Mouse (Mus musculus): ENCODE results near the gene Fam170b.

The Fam170b gene

DNA sequence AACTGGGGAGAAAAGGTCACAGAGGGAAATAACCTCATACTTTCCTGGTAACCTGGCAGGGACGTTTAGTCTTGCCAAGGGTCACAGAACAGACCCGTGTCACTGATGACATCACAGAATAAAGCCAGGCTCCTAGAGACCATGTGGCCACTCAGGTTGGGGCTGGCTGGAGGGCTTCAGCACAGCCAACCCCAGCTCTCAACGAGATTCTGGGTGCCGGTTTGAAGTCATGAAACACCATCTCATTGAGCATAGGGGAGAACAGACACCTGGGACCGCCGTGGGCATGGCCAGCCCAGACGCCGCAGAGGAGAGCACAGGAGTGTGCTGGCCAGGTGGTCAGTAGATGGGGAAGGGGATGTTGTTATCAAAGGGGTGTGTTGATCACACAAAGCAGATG, at the start of gene Fam170b:
TSS of gene Fam170b (plus strand) at position 116 of the 400 bp plus-strand sequence.
- DNase-seq (ENCODE audit: low read depth, low spot score), result no peak

DNA sequence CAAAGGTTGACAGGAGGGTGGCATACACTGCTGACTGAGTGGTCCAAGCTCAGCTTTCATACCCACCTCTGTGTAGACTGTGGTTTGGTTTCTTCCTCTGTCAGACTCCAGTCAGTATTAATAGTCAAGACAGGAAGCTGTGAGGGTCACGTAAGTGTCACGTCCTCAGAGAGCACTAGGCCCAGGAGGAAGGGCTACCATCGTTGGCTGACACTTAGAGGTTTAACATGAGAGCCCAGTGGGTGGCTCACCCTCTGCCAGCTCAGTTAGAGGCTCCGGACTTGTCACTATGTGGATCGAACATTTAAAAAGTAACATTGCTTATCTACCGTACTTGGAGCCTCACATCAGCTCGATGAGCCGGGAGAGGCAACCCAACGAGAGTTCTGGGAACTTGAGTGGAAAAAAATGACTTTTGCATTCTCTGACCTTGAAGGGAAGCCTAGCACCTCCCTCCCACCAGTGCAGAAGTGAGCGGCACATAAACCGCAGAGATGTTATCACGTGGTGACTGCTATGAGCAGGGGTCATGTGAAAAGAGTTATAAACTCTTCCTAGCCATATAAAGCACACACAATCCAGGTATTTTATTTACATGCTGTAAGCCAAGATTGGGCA, 49.5 kb upstream of the Fam170b start:
- DNase-seq (ENCODE audit: low read depth, low spot score), result no peak

DNA sequence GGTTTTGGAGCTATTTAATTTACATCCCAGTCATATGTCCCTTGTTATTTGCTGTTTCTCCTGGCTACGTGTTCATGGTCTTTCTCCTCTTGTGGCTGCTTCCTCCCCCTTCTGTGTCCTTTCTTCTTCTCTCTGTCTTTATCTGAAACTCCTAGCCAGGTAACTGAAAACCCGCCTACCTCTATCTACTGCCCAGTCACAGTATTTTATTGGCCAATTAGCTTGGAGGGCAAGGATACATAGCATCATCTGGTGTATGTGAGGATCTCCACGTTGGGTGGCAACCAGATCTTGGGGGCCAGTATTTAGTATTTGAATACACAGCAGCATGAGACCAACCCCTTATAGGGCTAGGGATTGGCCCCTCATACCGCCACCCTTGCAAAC, 49.0 kb upstream of the Fam170b start:
- no peak for DNase-seq (ENCODE audit: low read depth, low spot score)

DNA sequence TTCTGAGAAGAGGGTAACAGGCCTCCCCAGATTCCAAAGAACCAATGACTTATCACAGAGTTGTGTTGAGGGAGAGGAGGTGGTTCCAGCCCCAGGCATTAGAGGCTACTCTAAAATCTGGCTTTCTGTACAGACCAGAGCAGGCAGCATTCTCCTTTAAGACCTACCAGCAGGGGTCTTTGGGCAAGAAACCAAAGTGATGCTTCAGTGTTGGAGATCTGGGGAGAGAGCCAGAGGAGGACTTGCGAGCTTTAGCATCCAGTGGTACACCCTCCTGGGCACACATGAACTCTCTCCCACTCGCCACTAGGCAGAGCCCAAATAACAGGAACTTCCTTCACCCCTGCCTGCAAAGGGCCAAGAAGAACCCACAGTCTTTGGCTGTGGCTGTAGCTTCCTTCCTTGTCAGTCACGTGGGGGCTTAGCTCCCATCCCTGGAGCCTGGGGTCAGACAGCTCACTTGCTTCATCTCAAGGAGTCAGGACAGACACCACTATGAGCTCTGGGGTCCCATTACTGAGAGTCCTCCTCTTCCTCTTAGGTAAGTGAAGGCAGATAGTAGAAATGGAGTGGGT, 48.1 kb upstream of the Fam170b start, which contains the start of gene Tmem273:
TSS of gene Tmem273 (plus strand) at position 408 of the 575 bp plus-strand sequence.
- peak; percentile 16 for DNase-seq (ENCODE audit: low read depth, low spot score)

DNA sequence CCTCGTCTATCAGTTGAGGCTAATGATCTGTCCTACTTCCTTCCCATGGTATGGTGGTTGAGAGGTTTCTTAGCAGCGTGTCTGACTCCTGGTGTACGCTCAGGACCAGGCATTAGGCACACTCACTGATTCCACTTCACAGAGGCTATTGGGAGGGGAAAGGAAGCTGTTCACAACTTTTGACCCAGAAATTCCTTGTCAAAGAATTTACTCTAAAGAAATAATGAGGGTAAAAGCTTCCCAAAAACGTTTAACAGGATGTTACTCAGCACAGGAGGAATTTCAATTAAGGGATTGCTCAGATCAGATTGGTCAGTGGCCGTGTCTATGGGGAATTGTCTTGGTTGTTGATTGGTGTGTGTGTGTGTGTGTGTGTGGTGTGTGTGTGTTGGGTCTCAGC, 46.1 kb upstream of the Fam170b start:
- no peak for DNase-seq (ENCODE audit: low read depth, low spot score)

DNA sequence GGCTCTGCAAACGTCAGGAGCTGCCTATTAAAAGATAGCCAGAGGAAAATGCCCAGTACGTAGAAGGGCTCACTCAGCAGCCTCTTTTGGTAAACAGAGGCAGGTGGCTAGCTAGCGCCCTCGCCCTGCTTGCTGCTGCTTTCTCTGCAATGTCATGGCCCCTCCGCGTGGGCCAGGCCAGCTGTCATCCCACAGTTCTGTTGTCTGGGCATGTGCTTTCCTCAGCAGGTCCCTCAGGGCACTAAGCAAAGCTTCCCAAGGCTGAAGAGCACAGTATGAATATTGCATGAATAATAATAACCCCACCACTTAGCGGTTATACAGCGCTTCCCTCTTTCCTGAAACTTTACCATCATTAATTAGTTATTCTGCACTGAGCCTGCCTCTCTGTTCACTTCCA, 37.4 kb upstream of the Fam170b start:
- DNase-seq (ENCODE audit: low read depth, low spot score), result no peak

DNA sequence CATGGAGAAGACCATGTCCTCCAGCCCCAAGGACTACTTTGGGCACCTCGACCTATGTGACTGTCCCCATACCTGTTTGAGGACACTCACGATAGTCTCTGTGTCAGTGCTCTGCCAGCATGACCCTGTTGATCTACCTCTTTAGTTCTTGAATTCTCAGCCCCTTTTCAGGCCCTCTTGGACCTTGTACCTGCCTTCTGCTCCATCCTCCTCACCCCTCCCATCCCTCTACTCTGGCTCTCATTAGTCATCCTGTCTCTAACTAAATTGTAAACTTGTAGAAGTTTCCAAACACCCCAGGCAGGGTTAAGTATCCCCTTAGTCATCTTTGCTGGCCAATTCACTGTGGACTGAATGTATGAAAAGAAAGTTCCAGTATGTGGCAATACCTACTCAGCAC, 36.0 kb upstream of the Fam170b start:
- no peak for DNase-seq (ENCODE audit: low read depth, low spot score)

DNA sequence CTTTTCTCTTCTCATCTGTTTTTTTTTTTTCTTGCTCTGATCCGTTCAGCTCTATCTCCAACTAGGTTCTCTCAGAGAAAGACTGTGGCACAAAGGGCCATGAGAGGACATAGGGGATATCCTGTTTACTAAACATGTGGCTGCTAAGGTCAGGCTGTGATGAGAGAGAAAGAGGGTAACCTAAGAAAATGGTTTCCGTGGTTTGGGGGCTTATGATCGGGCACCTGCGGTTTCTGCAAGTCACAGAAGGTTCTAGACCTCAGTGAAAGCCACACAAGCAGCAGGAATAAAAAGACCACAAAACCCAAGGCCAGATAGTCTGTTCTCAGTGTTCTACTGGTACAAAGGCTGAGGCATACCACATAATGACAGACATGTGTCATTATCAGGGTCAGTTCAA, 35.4 kb upstream of the Fam170b start:
- no peak for DNase-seq (ENCODE audit: low read depth, low spot score)

DNA sequence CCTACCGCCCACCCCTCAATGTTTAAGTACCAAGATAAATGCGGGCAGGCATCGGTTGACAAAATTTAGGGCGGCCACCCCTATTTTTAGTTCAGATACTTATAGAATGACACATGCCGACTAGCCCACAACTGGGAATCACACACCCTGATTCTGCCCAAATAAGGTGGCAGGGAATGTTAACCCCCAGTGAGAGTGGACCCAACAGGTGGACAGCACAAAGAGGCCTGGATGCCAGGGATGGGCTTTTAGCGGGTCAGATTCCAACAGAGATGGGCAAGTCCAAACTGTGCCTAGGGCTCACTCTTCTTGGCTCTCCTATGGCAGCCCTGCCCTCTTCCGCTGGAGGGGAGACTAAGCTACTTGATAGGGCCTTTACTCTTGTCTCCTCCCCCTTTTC, 33.7 kb upstream of the Fam170b start:
- DNase-seq (ENCODE audit: low read depth, low spot score), result no peak

DNA sequence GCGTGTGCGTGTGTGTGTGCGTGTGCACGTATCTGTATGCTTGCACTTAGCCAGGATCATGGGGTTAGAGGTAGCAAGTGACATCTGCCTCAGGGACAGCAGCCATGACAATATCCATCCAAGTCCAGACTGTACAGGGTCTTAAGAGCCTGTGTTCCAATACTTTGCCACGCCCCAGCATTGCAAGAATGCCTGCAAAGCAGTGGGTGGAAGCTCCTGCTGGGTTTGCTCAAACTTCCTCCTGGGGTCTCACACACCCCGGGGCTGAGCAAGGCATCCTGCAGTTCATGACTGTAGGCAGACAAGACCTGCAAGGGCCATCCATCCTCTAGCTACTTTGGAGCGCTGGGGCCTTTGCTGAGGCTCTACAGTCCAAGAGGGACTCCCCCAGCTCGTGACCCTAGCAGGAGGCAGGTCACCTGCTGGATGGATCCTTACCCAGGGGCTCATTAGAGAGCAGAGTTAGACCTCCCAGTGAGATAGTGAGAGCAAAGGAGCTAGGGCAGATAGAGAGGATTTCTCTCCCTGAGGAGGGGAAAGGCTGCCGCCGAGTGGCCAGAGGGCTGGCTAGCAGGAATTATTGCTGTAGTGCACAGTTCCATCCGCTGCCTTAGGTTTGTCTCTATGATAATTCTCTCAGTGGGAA, 32.6 kb upstream of the Fam170b start:
- no peak for DNase-seq (ENCODE audit: low read depth, low spot score)

DNA sequence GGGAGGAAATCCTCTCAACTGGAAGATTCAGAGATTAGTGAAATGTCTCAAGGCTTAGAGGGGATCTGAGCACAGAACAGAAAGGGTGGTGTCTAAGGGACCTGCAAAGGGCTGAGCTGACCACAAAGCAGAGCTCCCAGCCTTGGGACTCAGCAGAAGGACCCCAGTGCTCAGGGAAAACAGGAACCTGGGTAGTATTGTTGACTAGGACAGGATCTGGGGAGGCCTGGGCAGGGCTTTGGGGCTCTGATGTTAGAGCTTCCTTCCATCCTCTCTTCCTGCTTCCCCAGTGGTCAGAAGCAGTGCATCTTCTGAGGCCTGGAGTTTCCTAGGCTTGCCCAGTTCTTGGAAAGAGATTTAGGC, 32.1 kb upstream of the Fam170b start:
- DNase-seq (ENCODE audit: low read depth, low spot score), result no peak

DNA sequence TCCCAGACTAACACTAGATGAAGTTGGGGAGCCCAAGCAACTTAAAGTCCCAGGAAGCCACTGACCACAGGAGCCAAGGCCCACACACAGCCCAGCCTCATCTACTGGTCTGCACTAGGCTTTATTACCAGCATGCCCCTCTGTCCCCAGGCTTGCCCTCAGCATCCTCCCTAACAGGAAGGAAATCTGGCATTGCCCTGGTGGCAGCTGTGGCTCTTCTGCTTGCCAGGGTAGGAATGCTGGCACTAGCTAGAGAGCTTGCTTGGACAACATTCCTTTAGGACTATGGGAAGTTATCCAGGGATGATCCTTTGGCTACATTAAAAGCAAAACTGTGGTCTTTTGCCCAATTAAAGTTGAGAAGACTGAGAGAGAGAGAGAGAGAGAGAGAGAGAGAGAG, 23.7 kb upstream of the Fam170b start:
- DNase-seq (ENCODE audit: low read depth, low spot score), result no peak

DNA sequence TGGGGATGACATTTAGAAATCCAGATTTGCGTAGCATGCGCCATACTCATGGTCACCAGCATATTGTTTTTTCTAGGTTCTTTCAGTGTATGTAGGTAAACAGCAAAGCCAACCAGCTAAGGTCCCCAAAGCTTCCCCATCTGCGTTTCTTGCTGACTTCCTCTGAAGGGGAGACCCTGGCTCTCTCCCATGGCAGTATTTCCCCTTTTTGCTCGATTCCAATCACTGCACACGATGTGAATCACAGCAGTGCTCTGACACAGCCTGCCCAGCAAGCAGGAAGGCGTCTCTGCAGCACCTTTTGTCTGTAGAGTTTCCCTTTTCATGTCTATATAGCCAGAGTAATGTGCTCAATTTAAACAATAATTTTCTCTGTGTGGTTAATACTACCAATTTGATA, 21.3 kb upstream of the Fam170b start:
- peak; percentile 15 for DNase-seq (ENCODE audit: low read depth, low spot score)

DNA sequence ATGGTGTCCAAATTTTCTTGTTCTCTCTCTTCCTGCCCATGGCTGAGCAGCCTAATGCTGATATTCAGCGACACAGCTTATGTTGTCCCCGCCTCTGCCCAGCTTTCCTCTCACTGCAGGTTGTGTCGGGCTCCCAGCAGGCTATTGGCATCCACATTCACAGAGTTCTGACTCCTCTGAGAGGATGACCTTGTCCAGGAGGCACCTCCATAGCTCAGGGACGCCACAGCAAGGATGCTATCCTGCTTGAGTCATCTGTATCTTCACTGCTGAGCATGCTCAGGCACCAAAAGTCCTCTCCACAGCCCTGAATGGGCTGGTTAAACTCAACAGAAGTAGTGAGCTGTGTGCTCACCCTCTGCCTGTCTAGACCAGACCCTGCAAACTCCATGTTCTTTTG, 18.8 kb upstream of the Fam170b start:
- no peak for DNase-seq (ENCODE audit: low read depth, low spot score)

DNA sequence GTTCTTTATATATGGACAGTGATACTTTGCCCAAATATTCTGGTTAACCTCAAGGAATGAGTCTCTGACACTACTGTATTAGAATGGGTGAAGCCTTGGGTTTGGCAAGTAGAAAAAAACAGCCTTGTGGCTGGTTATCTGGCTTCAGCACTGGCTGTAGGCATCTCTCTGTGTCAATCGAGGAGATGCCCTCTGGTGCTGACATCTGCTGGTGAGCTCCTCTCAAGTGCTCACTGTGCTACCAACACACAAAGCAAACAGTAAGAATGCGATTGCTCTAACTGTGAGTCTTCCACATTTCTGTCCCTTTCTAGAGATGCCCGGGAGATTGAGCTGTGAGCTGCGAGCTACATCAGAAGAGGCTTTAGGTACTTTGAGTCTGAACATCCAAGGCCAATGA, 17.2 kb upstream of the Fam170b start:
- DNase-seq (ENCODE audit: low read depth, low spot score), result no peak

DNA sequence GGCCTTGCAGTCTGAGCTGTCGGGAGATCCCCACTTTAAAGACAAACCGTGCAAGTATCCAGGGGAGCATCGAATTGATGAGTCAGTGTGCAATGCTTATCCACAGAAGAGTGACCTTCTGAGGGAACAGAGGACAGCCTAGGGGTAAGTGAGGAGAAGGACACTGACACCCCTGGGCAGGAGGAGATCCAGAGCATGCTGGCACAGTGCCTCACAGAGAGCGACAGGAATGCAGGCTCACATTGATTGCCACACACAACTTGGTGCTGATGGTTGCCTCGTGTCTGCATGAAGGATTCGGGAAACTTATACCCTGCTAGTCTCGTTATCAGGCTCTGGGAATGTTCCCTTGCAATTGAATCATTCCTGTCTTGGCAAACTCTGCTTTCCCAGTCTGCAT, 16.5 kb upstream of the Fam170b start:
- DNase-seq (ENCODE audit: low read depth, low spot score), result no peak

DNA sequence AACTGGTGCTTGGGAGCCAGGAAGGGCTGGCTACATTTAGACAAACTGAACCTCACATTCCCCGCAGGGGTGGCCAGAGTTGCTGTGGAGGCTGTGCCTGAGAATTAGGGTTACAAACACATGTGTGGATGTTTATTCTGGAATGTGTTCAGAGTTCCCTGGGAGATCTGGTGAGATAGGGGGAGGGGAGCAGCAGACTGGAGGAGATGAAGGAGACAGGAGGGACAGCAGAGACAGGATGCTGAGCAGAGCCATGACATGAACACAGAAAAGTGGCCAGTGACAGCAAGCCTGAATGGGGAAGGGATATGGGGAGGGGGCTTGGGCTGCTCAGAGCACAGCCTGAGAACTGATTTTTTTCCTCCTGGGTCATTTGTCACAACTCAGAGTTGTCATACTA, 14.5 kb upstream of the Fam170b start:
- no peak for DNase-seq (ENCODE audit: low read depth, low spot score)

DNA sequence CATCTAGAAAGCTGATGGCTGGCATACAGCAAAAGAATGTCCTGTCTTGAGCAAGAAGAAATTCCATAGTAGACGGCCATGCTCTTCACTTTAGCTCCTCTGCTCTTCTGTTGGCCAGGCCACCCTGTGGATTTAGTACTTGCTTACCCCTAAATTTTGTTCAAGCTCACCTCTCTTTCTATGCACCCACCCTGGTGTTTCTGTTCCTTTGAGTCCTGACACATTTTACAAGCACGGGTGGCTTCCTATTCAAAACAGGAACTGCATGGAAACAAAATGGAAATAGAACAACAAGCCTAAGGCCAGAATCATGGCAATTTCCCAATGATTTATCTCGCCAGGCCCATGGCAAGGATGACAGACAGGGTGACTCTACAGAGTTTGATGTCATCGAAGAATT, 10.9 kb upstream of the Fam170b start:
- no peak for DNase-seq (ENCODE audit: low read depth, low spot score)

DNA sequence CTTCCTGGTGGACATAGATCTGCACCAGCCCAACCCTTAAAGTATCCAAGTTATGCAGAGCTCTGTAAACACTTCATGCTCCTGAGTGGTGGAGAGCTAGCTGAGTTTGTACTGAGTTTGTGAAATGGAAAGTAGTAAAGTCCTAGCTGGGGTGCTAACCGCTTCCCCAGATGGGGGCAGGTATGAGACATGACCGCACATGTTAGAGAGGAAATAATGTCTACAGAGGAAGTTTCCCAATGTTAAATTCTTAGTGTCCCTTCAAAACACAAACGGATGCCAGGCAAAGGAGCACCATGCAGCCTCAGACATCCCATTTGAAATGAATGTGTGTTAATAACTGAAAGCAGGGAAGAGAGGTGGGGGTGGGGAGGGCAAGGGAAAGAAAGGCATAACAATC, 9.9 kb upstream of the Fam170b start:
- DNase-seq (ENCODE audit: low read depth, low spot score), result no peak

DNA sequence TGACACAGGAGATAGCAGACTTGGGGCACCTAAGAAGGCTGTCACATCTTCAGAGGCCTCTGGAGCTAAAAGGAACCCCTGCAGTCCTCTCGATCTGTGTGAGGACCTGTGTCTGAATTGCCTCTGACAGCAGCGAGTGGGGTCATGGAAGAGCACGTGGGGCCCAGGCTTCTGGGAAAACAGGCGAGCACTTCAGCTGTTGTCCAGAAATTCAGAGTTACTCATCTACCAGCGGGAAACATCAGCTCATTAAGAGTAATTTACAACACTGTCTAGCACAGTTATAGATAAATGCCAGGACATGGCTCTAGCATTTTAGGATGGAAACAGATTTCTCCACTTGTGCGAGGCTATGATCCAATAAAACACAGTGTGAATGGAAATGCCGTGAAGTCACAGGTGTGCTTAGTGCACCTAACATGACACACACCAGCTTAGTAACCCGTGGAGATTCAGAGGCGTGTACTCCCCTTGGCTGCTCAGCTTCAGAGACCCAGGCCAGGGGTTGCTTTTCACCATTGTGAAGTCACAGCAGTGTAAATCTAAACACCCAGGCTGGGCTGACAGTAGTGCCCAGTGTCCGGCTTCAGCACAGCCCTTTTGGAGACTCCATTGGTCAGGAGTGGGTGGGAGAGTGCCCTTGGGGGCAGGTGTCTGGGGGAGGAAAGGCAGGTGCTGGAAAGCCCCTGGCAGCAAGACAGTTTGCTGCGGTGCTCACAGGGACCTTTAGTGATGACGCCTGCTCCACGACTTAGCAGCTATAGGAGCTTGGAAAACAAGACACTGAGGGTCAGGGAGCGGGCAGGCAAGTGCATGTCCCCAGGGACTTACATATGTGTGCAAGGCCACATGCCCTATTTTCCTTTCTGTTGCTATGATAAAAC, 9.3 kb upstream of the Fam170b start:
- no peak for DNase-seq (ENCODE audit: low read depth, low spot score)

DNA sequence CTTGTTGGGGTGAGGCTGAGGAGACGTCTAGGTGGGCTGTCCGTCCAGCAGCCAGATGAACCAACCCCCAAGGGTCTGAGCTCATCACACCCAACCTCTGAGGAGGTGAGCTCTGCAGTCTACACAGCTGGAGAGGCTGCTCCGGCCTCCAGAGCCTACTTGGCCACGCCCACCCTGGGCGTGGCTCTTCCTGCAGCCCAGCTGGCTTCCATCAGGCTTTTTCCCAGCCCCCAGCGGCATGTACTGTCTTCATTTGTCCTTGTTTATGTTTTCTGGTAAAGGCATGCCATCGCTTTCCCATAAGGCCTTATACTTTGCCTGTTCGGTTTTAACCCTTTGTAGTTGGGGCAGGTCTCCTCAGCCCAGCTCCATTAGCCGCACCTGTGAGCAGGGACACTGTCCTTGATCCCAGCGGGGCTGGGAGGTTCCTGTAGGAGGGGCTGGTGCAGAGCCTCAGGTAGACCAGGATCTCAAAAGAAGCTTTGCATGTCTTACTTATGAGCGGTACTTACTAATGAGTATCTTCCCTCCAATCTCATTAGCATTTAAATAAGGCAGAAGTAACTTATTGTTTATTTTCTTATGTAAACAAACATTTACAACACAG, 8.2 kb upstream of the Fam170b start:
- DNase-seq (ENCODE audit: low read depth, low spot score), result no peak

DNA sequence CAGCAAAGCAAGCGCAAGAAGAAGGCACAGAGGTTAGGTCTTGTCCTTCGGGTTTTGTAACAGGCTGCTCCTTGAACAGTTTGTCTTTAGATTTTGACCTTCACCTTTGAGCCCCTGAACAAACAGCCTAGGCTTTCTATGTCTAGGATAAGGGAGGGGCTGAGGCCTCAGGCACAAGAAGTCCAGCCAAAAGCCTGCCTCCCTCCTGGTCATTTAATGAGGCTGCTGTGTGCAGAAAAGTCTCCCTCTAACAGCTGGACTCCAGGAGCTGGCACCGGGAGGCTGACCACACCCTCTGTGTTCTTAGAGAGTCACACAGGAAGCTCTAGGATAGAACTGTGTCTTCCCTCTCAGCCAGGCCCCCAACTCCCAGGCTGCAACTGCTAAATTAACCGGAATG, 6.6 kb upstream of the Fam170b start:
- no peak for DNase-seq (ENCODE audit: low read depth, low spot score)

All from telencephalon, adult 2 months (tissue).